Mouse (Mus musculus) erythroblast, embryonic 14.5 days (primary cell): ENCODE data around the gene Fance.

Experiments used
- GATA1 ChIP-seq: IDR thresholded peaks from 2 replicates; pipeline ENCODE4 v1.6.1; 2012; ENCODE audit warnings: low read length, inconsistent platforms, mixed read lengths
- TAL1 ChIP-seq: IDR thresholded peaks from 3 replicates; pipeline ENCODE4 v1.6.1; 2012; ENCODE audit warnings: low read length, inconsistent platforms, mixed read lengths

DNA sequence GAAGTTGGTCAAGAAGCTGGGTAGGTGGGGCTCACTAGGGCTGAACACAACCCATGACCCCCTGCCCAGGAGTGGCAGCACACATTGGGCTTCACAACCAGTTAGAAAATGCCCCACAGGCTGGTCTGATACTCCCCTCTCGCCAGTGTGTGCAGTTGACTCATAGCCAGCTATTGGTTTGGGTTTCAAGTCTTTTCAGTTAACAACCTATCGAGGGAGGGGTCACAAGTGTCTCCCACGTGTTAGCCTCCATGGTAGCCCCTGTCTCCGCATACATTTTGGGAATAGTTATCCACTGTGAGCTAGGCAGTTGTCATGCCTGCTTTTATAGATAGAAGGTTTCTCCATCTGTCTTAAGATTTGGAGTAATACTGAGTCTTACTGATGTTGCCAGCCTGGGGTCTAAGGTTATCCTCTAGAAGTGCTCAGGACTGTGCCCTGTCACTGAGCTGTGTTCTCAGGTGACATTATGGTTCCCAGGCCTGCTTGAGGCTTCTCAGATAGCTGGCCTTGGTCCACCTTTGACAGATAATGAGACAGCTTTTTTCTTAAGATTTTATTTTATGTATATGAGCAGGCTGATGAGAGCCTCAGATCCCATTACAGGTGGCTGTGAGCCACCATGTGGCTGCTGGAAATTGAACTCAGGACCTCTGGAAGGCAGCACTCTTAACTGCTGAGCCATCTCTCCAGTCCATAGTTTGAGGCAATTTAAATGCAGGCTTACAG, 16.3 kb downstream of the Fance start:
- TF ChIP-seq GATA1 (no peak), TAL1 (no peak)
